In genomic region chr1:154198896-154199295, GRCm38 (mm10) we compare ENCODE assay signal across 19 mouse cellular contexts. TPM values are rescaled to one million over a fixed set of nuclear protein-coding genes. Genes with fewer than 3 reads are reported as not detected.
DNase-seq lines count a peak whose midpoint lies in the region; ATAC-seq lines count a peak whose summit lies in the region.
"Had no signal": no experiment of that assay in that cellular context is flagged by ENCODE, and none has a peak within 500 bp of the region (broad histone marks: within the 10 kb centered on the region; RNA-seq: fewer than 3 reads in every experiment).

No protein-coding gene starts in this region.

- no peak for ATAC-seq in heart, embryonic 11.5 days (replicated peaks; ENCODE audit: insufficient number of reproducible peaks, low FRiP score, low TSS enrichment)
- ATAC-seq: activated CD4-positive, CD25-positive, alpha-beta regulatory T cell, adult 4 months; CD4-positive, CD25-positive, alpha-beta regulatory T cell, adult 4 months; Patski had no signal

- no peak overlapping the region for H3K4me3 ChIP-seq in heart, embryonic 11.5 days (ENCODE audit: low read depth, low read length)
- H3K4me3 ChIP-seq in heart, embryonic 10.5 days: no peak overlapping the region

- no peak overlapping the region for H3K9ac ChIP-seq in heart, embryonic 11.5 days (ENCODE audit: low read depth, low read length)

- H3K4me1 ChIP-seq in heart, embryonic 11.5 days (ENCODE audit: control insufficient read depth, insufficient read depth, low read length): peaks cover 8% of the 10 kb centered on the region; the same call in 1 of the 2 replicates
- H3K4me1 ChIP-seq in heart, embryonic 10.5 days: peaks cover 7% of the 10 kb centered on the region; the same call in 1 of the 2 replicates

- H3K27me3 ChIP-seq in heart, embryonic 11.5 days (ENCODE audit: control insufficient read depth, insufficient read depth, low read length): peaks cover 14% of the 10 kb centered on the region
- H3K27me3 ChIP-seq in heart, embryonic 10.5 days (ENCODE audit: insufficient read depth, poor library complexity, severe bottlenecking): peaks cover 33% of the 10 kb centered on the region

- H3K27ac ChIP-seq in heart, embryonic 11.5 days (ENCODE audit: low read depth, low read length): no peak overlapping the region
- no peak overlapping the region for H3K27ac ChIP-seq in heart, embryonic 10.5 days

- no peaks in the 10 kb centered on the region for H3K9me3 ChIP-seq in heart, embryonic 11.5 days (replicated peaks; ENCODE audit: control insufficient read depth, low read length)
- H3K9me3 ChIP-seq in heart, embryonic 10.5 days: peaks cover 3% of the 10 kb centered on the region; the same call in 1 of the 2 replicates

- WGBS in heart, embryonic 11.5 days (ENCODE audit: insufficient replicate concordance): 87% methylated on average over 10 of the region's 10 CpGs
- WGBS in heart, embryonic 10.5 days: 87% methylated on average over 10 of the region's 10 CpGs

- no peak overlapping the region for H3K4me2 ChIP-seq in heart, embryonic 11.5 days

- no peaks in the 10 kb centered on the region for H3K36me3 ChIP-seq in heart, embryonic 11.5 days (ENCODE audit: control insufficient read depth, insufficient read depth, low read length)
- no peaks in the 10 kb centered on the region for H3K36me3 ChIP-seq in heart, embryonic 10.5 days
- H3K36me3 ChIP-seq: G1E had no signal

- DNase-seq in heart, adult 11 months: peak; percentile 83
- DNase-seq in heart, embryonic 10.5 days (ENCODE audit: low spot score): peak; percentile 69
- no peak for DNase-seq in heart, adult 9 months (ENCODE audit: low spot score in 2 of 2)
- DNase-seq: adrenal gland, adult 2 months; adrenal gland, adult 8-10 months; adrenal gland, postnatal 10 days; adrenal gland, postnatal 14 days; adrenal gland, postnatal 25 days; adrenal gland, postnatal 36 days; B cell, adult 2 months; cerebellum, adult 11 months; cerebellum, adult 11-12 months; cerebellum, adult 18-20 months had no signal

RNA-seq across cellular contexts. Expression of gene Zfp648, which starts 2.1 kb away (rescaled TPM):
- polyA plus RNA-seq in heart, embryonic 11.5 days (2014; fragmentation: Nextera tagmentation; extraction: Ambion mirVana): not detected in 2 replicates
- polyA plus RNA-seq in heart, embryonic 10.5 days (2016; fragmentation: Nextera tagmentation; extraction: Ambion mirVana): 0.12 and 0.14 TPM in 2 replicates
- polyA plus RNA-seq: activated CD4-positive, CD25-positive, alpha-beta regulatory T cell, adult 4 months; C2C12; CD4-positive, CD25-positive, alpha-beta regulatory T cell, adult 4 months; G1E; Patski had no signal

Comparison
In these comparisons a context has a peak if more than half of its experiments do, and no peak if none do; other contexts are left out.
1. DNase-seq: peak in heart, adult 11 months (single experiment) and heart, embryonic 10.5 days (single experiment); none in heart, adult 9 months (0 of 2).